Mouse (Mus musculus): Measurements from ENCODE around the gene Agpat4. TPM values are rescaled to one million over a fixed set of nuclear protein-coding genes. Genes with fewer than 3 reads are reported as not detected.

Gene Agpat4
- polyA plus RNA-seq, 1 experiment from 2014 or later: 26.5 TPM

- Histone ChIP-seq H3K4me3 (ENCODE audit: low read length) (no peak overlapping the region), H3K36me3 (ENCODE audit: control insufficient read depth, insufficient read depth, low read length) (peaks cover 26% of the 10 kb centered on the region), H3K27me3 (ENCODE audit: control insufficient read depth, insufficient read depth, low read length) (no peaks in the 10 kb centered on the region), H3K4me2 (replicated peaks; ENCODE audit: low read depth, low read length) (no peak overlapping the region), H3K4me1 (ENCODE audit: control insufficient read depth, insufficient read depth, low read length) (no peaks in the 10 kb centered on the region), H3K9me3 (ENCODE audit: control insufficient read depth, low read length) (no peaks in the 10 kb centered on the region), H3K9ac (ENCODE audit: low read depth, low read length) (no peak overlapping the region), H3K27ac (ENCODE audit: low read depth, low read length) (no peak overlapping the region)
- WGBS: 95% methylated on average over 2 of the region's 2 CpGs
- no peak for ATAC-seq (ENCODE audit: low FRiP score, low TSS enrichment)
Observed at GRCm38 (mm10) chr17:12150970-12151369, 32.5 kb downstream of the Agpat4 start.

DNA sequence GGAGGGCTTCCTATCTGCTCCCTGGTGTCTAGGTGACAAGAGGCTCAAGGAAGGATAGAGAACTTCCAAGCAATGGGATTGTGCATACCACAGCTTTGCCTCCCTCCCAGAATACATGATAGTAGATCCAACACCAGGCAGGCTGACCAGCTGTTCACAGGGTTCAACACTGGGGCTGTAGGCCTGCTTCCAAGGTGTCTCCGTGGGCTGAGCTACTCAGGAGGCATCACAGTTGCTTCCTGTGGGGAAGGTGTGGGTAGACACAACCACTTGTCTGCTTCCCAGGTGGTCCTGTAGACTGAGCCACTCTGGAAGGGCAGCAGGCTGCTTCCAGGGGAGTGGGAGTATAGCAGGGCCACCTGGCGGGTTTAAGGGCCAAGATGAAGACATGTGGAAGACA is 35.8 kb downstream of the Agpat4 start:
- Histone ChIP-seq H3K27me3 (ENCODE audit: control insufficient read depth, insufficient read depth, low read length) (no peaks in the 10 kb centered on the region), H3K4me1 (ENCODE audit: control insufficient read depth, insufficient read depth, low read length) (no peaks in the 10 kb centered on the region), H3K4me2 (replicated peaks; ENCODE audit: low read depth, low read length) (no peak overlapping the region), H3K9ac (ENCODE audit: low read depth, low read length) (no peak overlapping the region), H3K36me3 (ENCODE audit: control insufficient read depth, insufficient read depth, low read length) (peaks cover 26% of the 10 kb centered on the region), H3K27ac (ENCODE audit: low read depth, low read length) (no peak overlapping the region), H3K4me3 (ENCODE audit: low read length) (no peak overlapping the region), H3K9me3 (ENCODE audit: control insufficient read depth, low read length) (no peaks in the 10 kb centered on the region)
- ATAC-seq (ENCODE audit: low FRiP score, low TSS enrichment): no peak
- 79% methylated on average over 2 of the region's 2 CpGs for WGBS

- no peak for ATAC-seq (ENCODE audit: low FRiP score, low TSS enrichment)
- Histone ChIP-seq H3K9me3 (ENCODE audit: control insufficient read depth, low read length) (no peaks in the 10 kb centered on the region), H3K4me1 (ENCODE audit: control insufficient read depth, insufficient read depth, low read length) (no peaks in the 10 kb centered on the region), H3K36me3 (ENCODE audit: control insufficient read depth, insufficient read depth, low read length) (peaks cover 26% of the 10 kb centered on the region), H3K27me3 (ENCODE audit: control insufficient read depth, insufficient read depth, low read length) (no peaks in the 10 kb centered on the region), H3K4me3 (ENCODE audit: low read length) (no peak overlapping the region), H3K9ac (ENCODE audit: low read depth, low read length) (no peak overlapping the region), H3K27ac (ENCODE audit: low read depth, low read length) (no peak overlapping the region), H3K4me2 (replicated peaks; ENCODE audit: low read depth, low read length) (no peak overlapping the region)
- 95% methylated on average over 6 of the region's 6 CpGs for WGBS
Observed at GRCm38 (mm10) chr17:12155236-12155635, 36.7 kb downstream of the Agpat4 start.

GRCm38 (mm10) chr17:12155872-12156271 is 37.4 kb downstream of the Agpat4 start:
- no peak overlapping the region for H3K4me3 ChIP-seq (ENCODE audit: low read length)
- ATAC-seq (ENCODE audit: low FRiP score, low TSS enrichment): no peak
- no peaks in the 10 kb centered on the region for H3K9me3 ChIP-seq (ENCODE audit: control insufficient read depth, low read length)
- H3K36me3 ChIP-seq (ENCODE audit: control insufficient read depth, insufficient read depth, low read length): peaks cover 26% of the 10 kb centered on the region
- H3K4me2 ChIP-seq (replicated peaks; ENCODE audit: low read depth, low read length): no peak overlapping the region
- 90% methylated on average over 4 of the region's 4 CpGs for WGBS
- H3K27me3 ChIP-seq (ENCODE audit: control insufficient read depth, insufficient read depth, low read length): no peaks in the 10 kb centered on the region
- H3K9ac ChIP-seq (ENCODE audit: low read depth, low read length): no peak overlapping the region
- no peak overlapping the region for H3K27ac ChIP-seq (ENCODE audit: low read depth, low read length)
- no peaks in the 10 kb centered on the region for H3K4me1 ChIP-seq (ENCODE audit: control insufficient read depth, insufficient read depth, low read length)

DNA sequence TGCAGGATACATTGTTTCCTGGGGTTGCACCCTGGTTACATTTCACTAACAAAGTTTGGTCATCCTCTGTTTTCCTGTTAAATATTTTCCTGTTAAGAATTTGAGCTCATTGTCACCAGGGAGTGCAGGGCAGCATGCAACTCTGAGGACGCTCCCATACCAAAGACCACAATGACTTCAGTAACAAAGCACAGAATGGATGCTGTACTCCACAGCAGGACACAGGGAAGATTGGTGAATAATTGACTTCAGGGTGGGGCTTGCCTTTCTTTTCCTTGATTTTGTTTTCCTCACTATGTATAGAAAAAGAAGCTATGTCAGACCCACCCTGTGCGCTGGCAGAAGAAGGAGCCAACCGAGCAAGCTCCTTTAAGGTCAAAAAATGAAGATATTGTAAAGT is 38.2 kb downstream of the Agpat4 start:
- Histone ChIP-seq H3K4me1 (ENCODE audit: control insufficient read depth, insufficient read depth, low read length) (0 out of 2 replicates have a peak, but pooled peaks cover 5% of the 10 kb centered on the region), H3K27ac (ENCODE audit: low read depth, low read length) (no peak overlapping the region), H3K9me3 (ENCODE audit: control insufficient read depth, low read length) (no peaks in the 10 kb centered on the region), H3K4me2 (replicated peaks; ENCODE audit: low read depth, low read length) (no peak overlapping the region), H3K9ac (ENCODE audit: low read depth, low read length) (no peak overlapping the region), H3K4me3 (ENCODE audit: low read length) (no peak overlapping the region), H3K27me3 (ENCODE audit: control insufficient read depth, insufficient read depth, low read length) (no peaks in the 10 kb centered on the region), H3K36me3 (ENCODE audit: control insufficient read depth, insufficient read depth, low read length) (peaks cover 23% of the 10 kb centered on the region)
- 95% methylated on average over 3 of the region's 3 CpGs for WGBS
- no peak for ATAC-seq (ENCODE audit: low FRiP score, low TSS enrichment)

GRCm38 (mm10) chr17:12157203-12157602 is 38.7 kb downstream of the Agpat4 start:
- H3K27me3 ChIP-seq (ENCODE audit: control insufficient read depth, insufficient read depth, low read length): no peaks in the 10 kb centered on the region
- peaks cover 18% of the 10 kb centered on the region for H3K36me3 ChIP-seq (ENCODE audit: control insufficient read depth, insufficient read depth, low read length)
- H3K4me3 ChIP-seq (ENCODE audit: low read length): no peak overlapping the region
- no peak overlapping the region for H3K27ac ChIP-seq (ENCODE audit: low read depth, low read length)
- no peaks in the 10 kb centered on the region for H3K9me3 ChIP-seq (ENCODE audit: control insufficient read depth, low read length)
- 0 out of 2 replicates have a peak, but pooled peaks cover 5% of the 10 kb centered on the region for H3K4me1 ChIP-seq (ENCODE audit: control insufficient read depth, insufficient read depth, low read length)
- WGBS: 87% methylated on average over 2 of the region's 2 CpGs
- ATAC-seq (ENCODE audit: low FRiP score, low TSS enrichment): no peak
- H3K9ac ChIP-seq (ENCODE audit: low read depth, low read length): no peak overlapping the region
- no peak overlapping the region for H3K4me2 ChIP-seq (replicated peaks; ENCODE audit: low read depth, low read length)

- H3K4me2 ChIP-seq (replicated peaks; ENCODE audit: low read depth, low read length): no peak overlapping the region
- no peak overlapping the region for H3K4me3 ChIP-seq (ENCODE audit: low read length)
- H3K36me3 ChIP-seq (ENCODE audit: control insufficient read depth, insufficient read depth, low read length): peaks cover 3% of the 10 kb centered on the region; the same call in 1 of the 2 replicates
- no peak for ATAC-seq (ENCODE audit: low FRiP score, low TSS enrichment)
- no peak overlapping the region for H3K27ac ChIP-seq (ENCODE audit: low read depth, low read length)
- H3K9ac ChIP-seq (ENCODE audit: low read depth, low read length): no peak overlapping the region
- WGBS: 94% methylated on average over 16 of the region's 16 CpGs
- peaks cover 18% of the 10 kb centered on the region for H3K4me1 ChIP-seq (ENCODE audit: control insufficient read depth, insufficient read depth, low read length)
- no peaks in the 10 kb centered on the region for H3K27me3 ChIP-seq (ENCODE audit: control insufficient read depth, insufficient read depth, low read length)
- H3K9me3 ChIP-seq (ENCODE audit: control insufficient read depth, low read length): no peaks in the 10 kb centered on the region
Observed at GRCm38 (mm10) chr17:12159187-12160060, 40.9 kb downstream of the Agpat4 start.

- Histone ChIP-seq H3K4me2 (replicated peaks; ENCODE audit: low read depth, low read length) (no peak overlapping the region), H3K9ac (ENCODE audit: low read depth, low read length) (no peak overlapping the region), H3K27me3 (ENCODE audit: control insufficient read depth, insufficient read depth, low read length) (no peaks in the 10 kb centered on the region), H3K27ac (ENCODE audit: low read depth, low read length) (no peak overlapping the region), H3K4me3 (ENCODE audit: low read length) (no peak overlapping the region), H3K4me1 (ENCODE audit: control insufficient read depth, insufficient read depth, low read length) (peaks cover 18% of the 10 kb centered on the region), H3K9me3 (ENCODE audit: control insufficient read depth, low read length) (no peaks in the 10 kb centered on the region), H3K36me3 (ENCODE audit: control insufficient read depth, insufficient read depth, low read length) (no peaks in the 10 kb centered on the region; the same call in 1 of the 2 replicates)
- no peak for ATAC-seq (ENCODE audit: low FRiP score, low TSS enrichment)
- WGBS: 90% methylated on average over 5 of the region's 5 CpGs
Observed at GRCm38 (mm10) chr17:12160061-12160421, 41.5 kb downstream of the Agpat4 start.

DNA sequence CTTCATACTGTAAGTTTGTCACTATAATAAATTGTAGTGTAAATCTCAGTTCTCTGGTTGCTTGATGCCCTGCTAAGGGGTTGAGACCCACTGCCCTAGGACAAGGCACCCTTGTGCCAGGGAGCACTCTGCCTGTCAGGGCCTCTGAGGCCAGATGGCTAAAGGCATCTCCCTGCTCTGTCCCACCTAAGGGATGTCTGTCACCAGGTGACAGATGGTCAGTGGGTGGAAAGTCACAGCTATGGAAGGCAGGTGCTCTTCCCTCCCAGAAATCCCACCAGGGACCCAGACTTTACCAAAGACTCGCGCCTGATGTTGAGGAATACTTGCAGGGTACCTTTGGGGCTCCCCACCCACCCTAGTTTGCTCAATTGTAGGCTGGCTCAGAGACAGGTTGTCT is 42.0 kb downstream of the Agpat4 start:
- H3K9me3 ChIP-seq (ENCODE audit: control insufficient read depth, low read length): no peaks in the 10 kb centered on the region
- 97% methylated on average over 2 of the region's 2 CpGs for WGBS
- peaks cover 18% of the 10 kb centered on the region for H3K4me1 ChIP-seq (ENCODE audit: control insufficient read depth, insufficient read depth, low read length)
- H3K9ac ChIP-seq (ENCODE audit: low read depth, low read length): no peak overlapping the region
- no peak overlapping the region for H3K27ac ChIP-seq (ENCODE audit: low read depth, low read length)
- no peaks in the 10 kb centered on the region for H3K27me3 ChIP-seq (ENCODE audit: control insufficient read depth, insufficient read depth, low read length)
- H3K4me2 ChIP-seq (replicated peaks; ENCODE audit: low read depth, low read length): no peak overlapping the region
- H3K36me3 ChIP-seq (ENCODE audit: control insufficient read depth, insufficient read depth, low read length): no peaks in the 10 kb centered on the region; the same call in 1 of the 2 replicates
- H3K4me3 ChIP-seq (ENCODE audit: low read length): no peak overlapping the region
- ATAC-seq (ENCODE audit: low FRiP score, low TSS enrichment): no peak

Data from kidney, embryonic 14.5 days (tissue).